Comparison of ENCODE assay signal across 24 mouse cellular contexts in genomic region chr7:121754748-121755147, GRCm38 (mm10). TPM values are rescaled to one million over a fixed set of nuclear protein-coding genes. Genes with fewer than 3 reads are reported as not detected.
A peak's percentile ranks its signal among the peaks of the same experiment; 100 is the strongest.
DNase-seq lines count a peak whose midpoint lies in the region; ATAC-seq and TF ChIP-seq lines count a peak whose summit lies in the region.
"Had no signal": no experiment of that assay in that cellular context is flagged by ENCODE, and none has a peak within 500 bp of the region (broad histone marks: within the 10 kb centered on the region; RNA-seq: fewer than 3 reads in every experiment).

No protein-coding gene starts in this region.

- no peaks in the 10 kb centered on the region for H3K27me3 ChIP-seq in lung, postnatal 0 days (replicated peaks; ENCODE audit: insufficient read depth, low read length)
- H3K27me3 ChIP-seq: embryonic facial prominence, embryonic 15.5 days; hindbrain, embryonic 12.5 days had no signal

- H3K4me3 ChIP-seq in lung, postnatal 0 days (ENCODE audit: low read depth, low read length), result no peak overlapping the region
- no peak overlapping the region for H3K4me3 ChIP-seq in lung, adult 2 months (replicated peaks; ENCODE audit: extremely low read depth, low read depth, low read length)
- H3K4me3 ChIP-seq: embryonic facial prominence, embryonic 15.5 days; erythroblast, embryonic 14.5 days; forebrain, embryonic 10.5 days; gastrocnemius, adult 2 months; hindbrain, embryonic 12.5 days had no signal

- no peak for TF ChIP-seq CTCF in lung, postnatal 0 days (IDR thresholded peaks at IDR 0.05)
- no peak for TF ChIP-seq CTCF in lung, adult 2 months (IDR thresholded peaks at IDR 0.05; ENCODE audit: insufficient read depth, low read length)

- no peak for TF ChIP-seq POLR2A in lung, adult 2 months (IDR thresholded peaks at IDR 0.05; ENCODE audit: borderline replicate concordance, extremely low read depth, low read depth, low read length)

- H3K4me2 ChIP-seq in lung, postnatal 0 days (replicated peaks; ENCODE audit: low read depth, low read length), result no peak overlapping the region
- H3K4me2 ChIP-seq: embryonic facial prominence, embryonic 15.5 days; hindbrain, embryonic 12.5 days had no signal

- DNase-seq in lung, postnatal 0 days (ENCODE audit: low spot score), result peak; percentile 39
- no peak for DNase-seq in lung, adult 2 months
- no peak for DNase-seq in embryo, embryonic 10 days (ENCODE audit: low spot score)
- no peak for DNase-seq in embryo, embryonic 9.5 days (ENCODE audit: extremely low spot score)
- no peak for DNase-seq in spleen, adult 18-20 months
- DNase-seq: adrenal gland, postnatal 10 days; cerebellum, adult 11 months; cerebellum, adult 8-10 months; cerebellum, postnatal 25 days; gastrocnemius, adult 2 months; gastrocnemius, postnatal 25 days; heart, postnatal 10 days; heart, postnatal 4 days had no signal

- no peak for TF ChIP-seq EP300 in lung, postnatal 0 days (IDR thresholded peaks at IDR 0.05)

- no peak; the same call in 1 of the 2 replicates for ATAC-seq in lung, postnatal 0 days
- ATAC-seq in common myeloid progenitor, adult 5-6 weeks (replicated peaks; ENCODE audit: low read depth, poor library complexity, severe bottlenecking), result peak; percentile 47; the same call in 1 of the 2 replicates
- 0 out of 2 replicates have a peak, but pooled peaks have one; percentile 37 for ATAC-seq in megakaryocyte progenitor cell, adult 5-6 weeks (replicated peaks; ENCODE audit: poor library complexity)
- ATAC-seq: forebrain, embryonic 14.5 days; hindbrain, embryonic 16.5 days had no signal

- WGBS in lung, postnatal 0 days, result 31% methylated on average over 8 of the region's 8 CpGs
- 38% methylated on average over 8 of the region's 8 CpGs for WGBS in lung, adult 2 months

- H3K9me3 ChIP-seq in lung, postnatal 0 days (ENCODE audit: low read length), result no peaks in the 10 kb centered on the region
- H3K9me3 ChIP-seq: embryonic facial prominence, embryonic 15.5 days; forebrain, embryonic 10.5 days; hindbrain, embryonic 12.5 days had no signal

- H3K36me3 ChIP-seq in lung, postnatal 0 days (ENCODE audit: insufficient read depth, low read length), result no peaks in the 10 kb centered on the region
- H3K36me3 ChIP-seq: embryonic facial prominence, embryonic 15.5 days; forebrain, embryonic 10.5 days; hindbrain, embryonic 12.5 days had no signal

- no peak overlapping the region for H3K27ac ChIP-seq in lung, postnatal 0 days (ENCODE audit: low read length)
- H3K27ac ChIP-seq: embryonic facial prominence, embryonic 15.5 days; forebrain, embryonic 10.5 days; gastrocnemius, adult 2 months; hindbrain, embryonic 12.5 days had no signal

- no peaks in the 10 kb centered on the region for H3K4me1 ChIP-seq in lung, postnatal 0 days (ENCODE audit: insufficient read depth, low read depth, low read length)
- H3K4me1 ChIP-seq in lung, adult 2 months (ENCODE audit: control insufficient read depth, insufficient read depth, low read length), result no peaks in the 10 kb centered on the region
- H3K4me1 ChIP-seq: embryonic facial prominence, embryonic 15.5 days; forebrain, embryonic 10.5 days; hindbrain, embryonic 12.5 days had no signal

- no peak overlapping the region for H3K9ac ChIP-seq in lung, postnatal 0 days (replicated peaks; ENCODE audit: low read depth)
- H3K9ac ChIP-seq: embryonic facial prominence, embryonic 15.5 days; hindbrain, embryonic 12.5 days had no signal

RNA-seq across cellular contexts. Expression of gene Scnn1g, which starts 20.5 kb away (rescaled TPM):
- 120 and 139 TPM in 2 replicates for polyA plus RNA-seq in lung, postnatal 0 days (2015; fragmentation: Nextera tagmentation; extraction: Ambion mirVana)
- 83.2 and 89.5 TPM in 2 replicates for polyA plus RNA-seq in lung, adult 2 months (2012; rRNA removed)
- not detected in 2 replicates for total RNA-seq in common myeloid progenitor, adult 5-6 weeks (2017)
- total RNA-seq in megakaryocyte progenitor cell, adult 5-6 weeks (2015), result not detected in 2 replicates
- total RNA-seq in megakaryocyte progenitor cell, adult 5-6 weeks (2017), result not detected in 2 replicates
- total RNA-seq: ES-E14; gastrocnemius, adult 2 months; gastrocnemius, postnatal 25 days; granulocyte monocyte progenitor cell, adult 5-6 weeks; heart, postnatal 10 days; heart, postnatal 4 days had no signal
- polyA plus RNA-seq: erythroblast, embryonic 14.5 days; forebrain, embryonic 14.5 days; heart, embryonic 14.5 days; hindbrain, embryonic 16.5 days had no signal

RNA-seq across cellular contexts. Expression of gene Usp31, which starts 47.7 kb away (rescaled TPM):
- polyA plus RNA-seq in lung, postnatal 0 days (2015; fragmentation: Nextera tagmentation; extraction: Ambion mirVana), result 1.5 and 1.6 TPM in 2 replicates
- 5.5 and 6.6 TPM in 2 replicates for polyA plus RNA-seq in lung, adult 2 months (2012; rRNA removed)
- 8.4 and 11.1 TPM in 2 replicates for total RNA-seq in common myeloid progenitor, adult 5-6 weeks (2017)
- 10.9 and 11.4 TPM in 2 replicates for total RNA-seq in megakaryocyte progenitor cell, adult 5-6 weeks (2015)
- 7.7 and 7.9 TPM in 2 replicates for total RNA-seq in megakaryocyte progenitor cell, adult 5-6 weeks (2017)
